Mouse (Mus musculus): Measurements from ENCODE around the gene Itpr2. TPM values are rescaled to one million over a fixed set of nuclear protein-coding genes. Genes with fewer than 3 reads are reported as not detected.

Gene Itpr2
- polyA plus RNA-seq, 2 experiments = 0.64 to 1.7 TPM

DNA sequence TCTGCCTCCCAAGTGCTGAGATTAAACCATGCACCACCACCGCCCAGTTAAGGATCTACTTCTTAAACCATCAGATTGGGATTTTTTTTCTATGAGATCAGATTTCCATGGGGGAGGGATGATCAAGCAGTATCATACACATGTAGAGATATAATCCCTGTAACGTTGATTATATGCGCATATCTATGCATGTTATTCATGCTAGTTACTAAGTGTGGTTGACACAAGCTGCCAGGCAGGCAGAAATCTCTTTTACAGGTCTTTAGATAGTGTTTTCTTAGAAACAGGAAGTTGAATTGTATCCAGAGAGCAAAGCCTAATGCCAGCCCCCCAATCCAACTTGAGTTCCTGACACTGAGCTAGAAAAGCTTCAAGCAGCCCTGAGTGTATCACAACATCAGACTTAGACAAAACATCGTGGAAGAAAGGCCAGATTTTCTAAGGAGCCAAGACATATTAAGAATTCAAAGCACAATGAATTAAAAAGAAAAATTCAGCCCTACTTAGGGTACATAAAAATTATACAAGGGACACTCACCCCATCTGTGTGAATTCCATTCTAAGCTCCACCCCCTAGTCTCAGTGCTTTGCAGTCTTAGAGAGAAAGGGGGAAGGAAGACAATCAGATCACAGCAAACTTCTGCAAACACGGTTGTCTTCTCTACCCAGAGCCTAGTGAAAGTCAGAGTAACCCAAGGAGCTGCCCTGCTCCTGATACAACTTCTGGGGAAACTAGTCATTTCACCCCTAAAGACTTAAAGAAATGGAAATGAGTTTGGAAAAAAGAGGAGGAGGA lies 22.9 kb downstream of the Itpr2 start:
- WGBS (ENCODE audit: insufficient replicate concordance) = 49% methylated on average over 5 of the region's 5 CpGs
- Histone ChIP-seq H3K4me1 (replicated peaks; ENCODE audit: control insufficient read depth in 2 of 2, insufficient read depth in 2 of 2, low read length in 1 of 2) (no peaks in the 10 kb centered on the region), H3K27me3 (ENCODE audit: control insufficient read depth, insufficient read depth, low read length) (no peaks in the 10 kb centered on the region), H3K27ac (no peak overlapping the region), H3K4me3 (ENCODE audit: insufficient read depth in 1 of 2, low read depth in 2 of 2, low read length in 2 of 2) (no peak overlapping the region), H3K9ac (replicated peaks) (no peak overlapping the region), H3K36me3 (replicated peaks; ENCODE audit: control insufficient read depth, insufficient read depth, low read depth) (no peaks in the 10 kb centered on the region), H3K9me3 (ENCODE audit: control insufficient read depth, low read length) (no peaks in the 10 kb centered on the region), H3K4me2 (ENCODE audit: low read depth) (no peak overlapping the region)
- ATAC-seq (ENCODE audit: insufficient read depth) (no peak), DNase-seq (ENCODE audit: low read depth in 3 of 3, low spot score in 3 of 3) (no peak)
- no peak for TF ChIP-seq CTCF (IDR thresholded peaks at IDR 0.05; ENCODE audit: low read depth)
- no peak for TF ChIP-seq EP300 (IDR thresholded peaks at IDR 0.05; ENCODE audit: low read depth)

DNA sequence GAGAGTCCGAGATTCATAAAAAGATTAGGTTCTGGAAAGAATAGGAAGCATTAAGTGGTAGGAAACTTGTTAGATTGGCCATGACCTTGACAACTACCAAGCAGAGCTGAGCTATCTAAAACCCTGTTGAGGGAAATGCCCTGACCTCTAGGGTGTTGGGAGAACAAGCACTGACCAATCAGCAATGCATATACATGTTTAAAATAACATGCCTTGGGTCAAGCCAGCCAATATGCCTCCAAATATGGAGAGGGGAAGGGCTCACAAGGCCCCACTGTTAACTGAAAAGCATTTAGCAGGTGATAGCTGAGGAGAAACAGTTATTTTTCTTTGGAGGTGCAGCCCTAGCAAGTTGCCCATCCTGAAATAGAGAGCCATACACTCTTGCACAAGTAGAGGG lies 25.2 kb downstream of the Itpr2 start:
- no peak for ATAC-seq (ENCODE audit: insufficient read depth)
- H3K36me3 ChIP-seq (replicated peaks; ENCODE audit: control insufficient read depth, insufficient read depth, low read depth) = no peaks in the 10 kb centered on the region
- TF ChIP-seq EP300 (IDR thresholded peaks at IDR 0.05; ENCODE audit: low read depth) (no peak), CTCF (IDR thresholded peaks at IDR 0.05; ENCODE audit: low read depth) (no peak)

DNA sequence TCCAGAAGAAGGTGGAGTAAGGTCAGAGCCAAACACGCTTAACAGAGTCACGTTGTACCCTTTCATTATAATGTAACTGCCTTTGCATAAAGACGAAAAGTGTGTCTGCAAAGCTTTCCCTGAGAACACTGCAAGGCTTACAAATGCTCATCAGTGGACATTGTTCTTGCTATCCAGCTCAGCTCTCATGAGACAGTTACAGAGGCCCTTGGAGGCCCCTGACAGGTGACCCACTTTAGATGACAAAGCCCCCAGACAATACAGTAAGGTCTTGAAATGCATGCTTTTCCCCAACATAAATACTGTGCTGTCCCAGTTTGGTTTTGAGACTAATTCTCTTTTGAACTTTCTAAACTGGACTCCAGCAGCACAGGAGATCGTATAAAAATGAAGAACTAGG lies 27.9 kb downstream of the Itpr2 start:
- no peak overlapping the region for H3K4me3 ChIP-seq (ENCODE audit: insufficient read depth in 1 of 2, low read depth in 2 of 2, low read length in 2 of 2)
- H3K4me1 ChIP-seq (replicated peaks; ENCODE audit: control insufficient read depth in 2 of 2, insufficient read depth in 2 of 2, low read length in 1 of 2) = no peaks in the 10 kb centered on the region
- TF ChIP-seq EP300 (IDR thresholded peaks at IDR 0.05; ENCODE audit: low read depth) = no peak
- TF ChIP-seq CTCF (IDR thresholded peaks at IDR 0.05; ENCODE audit: low read depth) = no peak
- WGBS (ENCODE audit: insufficient replicate concordance) = 54% methylated on average over 4 of the region's 4 CpGs
- H3K4me2 ChIP-seq (ENCODE audit: low read depth) = no peak overlapping the region
- no peaks in the 10 kb centered on the region for H3K36me3 ChIP-seq (replicated peaks; ENCODE audit: control insufficient read depth, insufficient read depth, low read depth)
- no peaks in the 10 kb centered on the region for H3K9me3 ChIP-seq (ENCODE audit: control insufficient read depth, low read length)
- no peak overlapping the region for H3K9ac ChIP-seq (replicated peaks)
- no peak overlapping the region for H3K27ac ChIP-seq
- DNase-seq (ENCODE audit: low read depth in 3 of 3, low spot score in 3 of 3) (no peak), ATAC-seq (ENCODE audit: insufficient read depth) (no peak)
- no peaks in the 10 kb centered on the region for H3K27me3 ChIP-seq (ENCODE audit: control insufficient read depth, insufficient read depth, low read length)

More for the DNA sequence above, 25.2 kb downstream of the Itpr2 start:
- Histone ChIP-seq H3K9me3 (ENCODE audit: control insufficient read depth, low read length) (no peaks in the 10 kb centered on the region), H3K4me1 (replicated peaks; ENCODE audit: control insufficient read depth in 2 of 2, insufficient read depth in 2 of 2, low read length in 1 of 2) (no peaks in the 10 kb centered on the region), H3K27ac (no peak overlapping the region), H3K9ac (replicated peaks) (no peak overlapping the region), H3K4me2 (ENCODE audit: low read depth) (no peak overlapping the region), H3K27me3 (ENCODE audit: control insufficient read depth, insufficient read depth, low read length) (no peaks in the 10 kb centered on the region), H3K4me3 (ENCODE audit: insufficient read depth in 1 of 2, low read depth in 2 of 2, low read length in 2 of 2) (no peak overlapping the region)
- WGBS (ENCODE audit: insufficient replicate concordance) = 27% methylated on average over 1 of the region's 1 CpGs
- no peak for DNase-seq (ENCODE audit: low read depth in 3 of 3, low spot score in 3 of 3)

DNA sequence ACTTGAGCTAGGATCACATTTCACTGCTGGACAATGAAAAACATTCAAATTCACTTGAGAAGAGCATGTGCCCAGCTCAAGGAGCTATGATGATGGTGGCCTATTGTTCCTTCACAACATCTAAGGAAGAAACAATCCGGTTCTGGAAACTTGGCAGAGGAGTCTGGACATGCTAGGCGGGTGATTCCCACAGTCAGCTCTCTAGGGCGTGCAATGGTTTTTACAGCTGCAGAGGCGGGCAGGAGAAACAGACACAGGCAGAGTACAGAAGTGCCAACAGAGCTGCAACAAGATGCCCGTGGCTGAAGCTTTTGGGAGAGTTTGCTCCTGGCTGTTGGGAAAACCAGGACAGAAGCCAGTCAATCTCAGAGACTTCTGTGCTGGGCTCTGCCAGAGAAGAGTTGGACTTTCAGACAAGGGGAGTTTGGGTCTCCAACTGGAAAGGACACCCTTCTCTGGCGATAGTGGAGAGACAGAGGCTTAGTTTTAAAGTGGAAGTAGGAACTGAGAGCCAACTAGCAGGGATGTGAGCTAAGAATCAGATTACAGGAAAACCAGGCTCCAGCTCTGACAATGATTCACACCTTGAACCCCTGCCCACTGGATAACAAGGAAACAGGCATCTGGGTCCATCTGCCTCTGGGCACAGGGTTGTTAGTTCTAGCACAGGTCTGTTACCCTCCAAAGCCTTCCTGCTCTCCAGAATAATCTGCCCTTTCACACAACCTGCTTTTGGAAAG lies 28.6 kb downstream of the Itpr2 start:
- no peak overlapping the region for H3K4me2 ChIP-seq (ENCODE audit: low read depth)
- H3K4me3 ChIP-seq (ENCODE audit: insufficient read depth in 1 of 2, low read depth in 2 of 2, low read length in 2 of 2) = no peak overlapping the region
- WGBS (ENCODE audit: insufficient replicate concordance) = 49% methylated on average over 6 of the region's 6 CpGs
- TF ChIP-seq CTCF (IDR thresholded peaks at IDR 0.05; ENCODE audit: low read depth) = no peak
- TF ChIP-seq EP300 (IDR thresholded peaks at IDR 0.05; ENCODE audit: low read depth) = no peak
- H3K36me3 ChIP-seq (replicated peaks; ENCODE audit: control insufficient read depth, insufficient read depth, low read depth) = no peaks in the 10 kb centered on the region
- no peak for DNase-seq (ENCODE audit: low read depth in 3 of 3, low spot score in 3 of 3)
- H3K9ac ChIP-seq (replicated peaks) = no peak overlapping the region
- no peak overlapping the region for H3K27ac ChIP-seq
- ATAC-seq (ENCODE audit: insufficient read depth) = no peak
- no peaks in the 10 kb centered on the region for H3K4me1 ChIP-seq (replicated peaks; ENCODE audit: control insufficient read depth in 2 of 2, insufficient read depth in 2 of 2, low read length in 1 of 2)
- H3K9me3 ChIP-seq (ENCODE audit: control insufficient read depth, low read length) = no peaks in the 10 kb centered on the region
- no peaks in the 10 kb centered on the region for H3K27me3 ChIP-seq (ENCODE audit: control insufficient read depth, insufficient read depth, low read length)

DNA sequence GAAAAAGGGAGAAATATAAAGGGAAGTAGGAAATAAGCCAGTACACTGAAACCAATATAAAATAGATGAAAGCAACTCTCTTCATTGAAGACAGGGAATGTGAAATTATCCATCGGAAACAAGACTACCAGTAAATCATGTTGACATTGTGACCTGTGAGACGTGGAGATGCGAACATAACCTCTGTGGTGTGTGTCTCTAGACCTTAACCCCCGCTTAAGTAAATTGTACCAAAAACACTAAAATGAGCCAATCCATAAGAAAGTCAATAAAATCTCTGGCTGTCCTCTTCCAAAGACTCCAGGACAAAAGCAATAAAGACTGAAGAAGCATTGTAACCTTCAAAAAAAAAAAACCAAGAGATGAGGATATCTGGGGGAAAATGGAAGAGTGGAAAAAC lies 31.6 kb downstream of the Itpr2 start:
- no peak overlapping the region for H3K27ac ChIP-seq

More for the DNA sequence above, 31.6 kb downstream of the Itpr2 start:
- no peak for ATAC-seq (ENCODE audit: insufficient read depth)
- Histone ChIP-seq H3K4me3 (ENCODE audit: insufficient read depth in 1 of 2, low read depth in 2 of 2, low read length in 2 of 2) (no peak overlapping the region), H3K9ac (replicated peaks) (no peak overlapping the region), H3K4me2 (ENCODE audit: low read depth) (no peak overlapping the region), H3K36me3 (replicated peaks; ENCODE audit: control insufficient read depth, insufficient read depth, low read depth) (no peaks in the 10 kb centered on the region), H3K4me1 (replicated peaks; ENCODE audit: control insufficient read depth in 2 of 2, insufficient read depth in 2 of 2, low read length in 1 of 2) (no peaks in the 10 kb centered on the region), H3K9me3 (ENCODE audit: control insufficient read depth, low read length) (no peaks in the 10 kb centered on the region), H3K27me3 (ENCODE audit: control insufficient read depth, insufficient read depth, low read length) (no peaks in the 10 kb centered on the region)
- no peak for DNase-seq (ENCODE audit: low read depth in 3 of 3, low spot score in 3 of 3)
- TF ChIP-seq CTCF (IDR thresholded peaks at IDR 0.05; ENCODE audit: low read depth) (no peak), EP300 (IDR thresholded peaks at IDR 0.05; ENCODE audit: low read depth) (no peak)
- WGBS (ENCODE audit: insufficient replicate concordance) = 66% methylated on average over 4 of the region's 4 CpGs
